Mouse (Mus musculus) granulocyte monocyte progenitor cell, adult 5-6 weeks (primary cell): Measurements from ENCODE around the gene Golm1. TPM values are rescaled to one million over a fixed set of nuclear protein-coding genes. Genes with fewer than 3 reads are reported as not detected.
"Not testable (repeated sequence)": the region's sequence is repeated elsewhere in the genome, so short reads cannot be mapped to it uniquely, and the experiment has no call there.

Experiments
- ATAC-seq: replicated peaks from 2 replicates; pipeline ENCODE4 v1.8.0; 2016; ENCODE audit warnings: mild to moderate bottlenecking, moderate TSS enrichment, inconsistent platforms; ENCODE audit not compliant: poor library complexity, severe bottlenecking
- total RNA-seq, 2 experiments: library from RNA; stranded (forward) in 1 of 2; stranded (reverse) in 1 of 2; fragments of 200-712, 200-1000 nt in 1 of 2; fragments of >200 nt in 1 of 2; fragmentation: Nextera tagmentation in 1 of 2; gene quantifications; 2 replicates each; pipeline ENCODE4 v1.2.3; 2014 to 2017

Gene Golm1
- 7.2 and 11.5 TPM in 2 replicates for total RNA-seq (2014; fragmentation: Nextera tagmentation)
- total RNA-seq (2017), result 12.4 and 16.0 TPM in 2 replicates

GRCm38 (mm10) chr13:59675151-59676011 lies at the start of gene Golm1:
Gene Golm1, minus strand, starts transcription at chr13:59675811.
- ATAC-seq, result peak; percentile 57

- not testable (repeated sequence) for ATAC-seq
Observed at GRCm38 (mm10) chr13:59722089-59722488, 46.5 kb upstream of the Golm1 start.

GRCm38 (mm10) chr13:59719475-59719874 lies 43.9 kb upstream of the Golm1 start:
- no peak for ATAC-seq

GRCm38 (mm10) chr13:59718857-59719440 lies 43.3 kb upstream of the Golm1 start:
- ATAC-seq, result peak; percentile 22; the same call in 1 of the 2 replicates

GRCm38 (mm10) chr13:59713710-59714109 lies 38.1 kb upstream of the Golm1 start:
- ATAC-seq, result no peak

GRCm38 (mm10) chr13:59711984-59712383 lies 36.4 kb upstream of the Golm1 start, which contains the start of gene Spata31d1b:
Gene Spata31d1b, plus strand, starts transcription at chr13:59712284.
- not testable (repeated sequence) for ATAC-seq

GRCm38 (mm10) chr13:59710230-59710629 lies 34.6 kb upstream of the Golm1 start, which contains the start of gene Spata31d1a:
Gene Spata31d1a, minus strand, starts transcription at chr13:59710330.
- ATAC-seq, result no peak

- peak; percentile 82 for ATAC-seq
Observed at GRCm38 (mm10) chr13:59704562-59704961, 29.0 kb upstream of the Golm1 start.

GRCm38 (mm10) chr13:59703514-59703913 lies 27.9 kb upstream of the Golm1 start:
- no peak for ATAC-seq

GRCm38 (mm10) chr13:59700137-59700536 lies 24.5 kb upstream of the Golm1 start:
- ATAC-seq, result not testable (repeated sequence)

GRCm38 (mm10) chr13:59699131-59699530 lies 23.5 kb upstream of the Golm1 start:
- 0 out of 2 replicates have a peak, but pooled peaks have one; percentile 23 for ATAC-seq

- ATAC-seq, result no peak
Observed at GRCm38 (mm10) chr13:59695781-59696180, 20.2 kb upstream of the Golm1 start.

GRCm38 (mm10) chr13:59694008-59694407 lies 18.4 kb upstream of the Golm1 start, which contains the start of gene 4921517D22Rik:
Gene 4921517D22Rik, minus strand, starts transcription at chr13:59694108.
- ATAC-seq, result no peak

- ATAC-seq, result no peak
Observed at GRCm38 (mm10) chr13:59691478-59691877, 15.9 kb upstream of the Golm1 start.

- ATAC-seq, result no peak
Observed at GRCm38 (mm10) chr13:59690576-59690975, 15.0 kb upstream of the Golm1 start.

GRCm38 (mm10) chr13:59689843-59690242 lies 14.2 kb upstream of the Golm1 start:
- no peak for ATAC-seq

- ATAC-seq, result no peak
Observed at GRCm38 (mm10) chr13:59689313-59689712, 13.7 kb upstream of the Golm1 start.

- no peak for ATAC-seq
Observed at GRCm38 (mm10) chr13:59688338-59688770, 12.7 kb upstream of the Golm1 start.

- no peak for ATAC-seq
Observed at GRCm38 (mm10) chr13:59685236-59685635, 9.6 kb upstream of the Golm1 start.

GRCm38 (mm10) chr13:59682629-59683028 lies 7.0 kb upstream of the Golm1 start:
- peak; percentile 58 for ATAC-seq

GRCm38 (mm10) chr13:59679908-59680307 lies 4.3 kb upstream of the Golm1 start:
- ATAC-seq, result no peak
